Comparison of ENCODE assay signal across 23 mouse cellular contexts in genomic region chrX:51497831-51498230, GRCm38 (mm10).
A peak's percentile ranks its signal among the peaks of the same experiment; 100 is the strongest.
DNase-seq lines count a peak whose midpoint lies in the region; ATAC-seq and TF ChIP-seq lines count a peak whose summit lies in the region.
"Had no signal": no experiment of that assay in that cellular context is flagged by ENCODE, and none has a peak within 500 bp of the region (broad histone marks: within the 10 kb centered on the region; RNA-seq: fewer than 3 reads in every experiment).

No protein-coding gene starts in this region.

- no peak overlapping the region for H3K9ac ChIP-seq in intestine, postnatal 0 days (ENCODE audit: low read depth, low read length)
- H3K9ac ChIP-seq in intestine, embryonic 15.5 days: no peak overlapping the region
- no peak overlapping the region for H3K9ac ChIP-seq in midbrain, embryonic 14.5 days (replicated peaks; ENCODE audit: low read length)
- H3K9ac ChIP-seq in midbrain, embryonic 13.5 days (replicated peaks): no peak overlapping the region
- H3K9ac ChIP-seq: embryonic facial prominence, embryonic 13.5 days; heart, embryonic 13.5 days; kidney, embryonic 15.5 days; liver, embryonic 13.5 days; neural tube, embryonic 15.5 days had no signal

- no peaks in the 10 kb centered on the region for H3K9me3 ChIP-seq in intestine, postnatal 0 days (ENCODE audit: control insufficient read depth)
- H3K9me3 ChIP-seq in intestine, embryonic 15.5 days: no peaks in the 10 kb centered on the region
- no peaks in the 10 kb centered on the region for H3K9me3 ChIP-seq in midbrain, embryonic 14.5 days (ENCODE audit: control insufficient read depth, low read length)
- H3K9me3 ChIP-seq in midbrain, embryonic 13.5 days: no peaks in the 10 kb centered on the region
- H3K9me3 ChIP-seq: embryonic facial prominence, embryonic 13.5 days; heart, embryonic 13.5 days; kidney, embryonic 15.5 days; limb, embryonic 10.5 days; liver, embryonic 13.5 days; midbrain, embryonic 10.5 days; neural tube, embryonic 15.5 days had no signal

- 48% methylated on average over 1 of the region's 1 CpGs for WGBS in intestine, postnatal 0 days
- WGBS in intestine, embryonic 15.5 days: 50% methylated on average over 1 of the region's 1 CpGs
- 44% methylated on average over 1 of the region's 1 CpGs for WGBS in midbrain, embryonic 14.5 days
- 62% methylated on average over 1 of the region's 1 CpGs for WGBS in midbrain, embryonic 13.5 days

- peak; percentile 69 for TF ChIP-seq CTCF in intestine, postnatal 0 days (IDR thresholded peaks at IDR 0.05; ENCODE audit: low read depth)
- TF ChIP-seq CTCF in brain, embryonic 14.5 days (IDR thresholded peaks at IDR 0.05; ENCODE audit: borderline replicate concordance, extremely low read depth, insufficient read depth, insufficient read length): peak; percentile 56; the same call in 1 of the 2 replicates

- no peak for TF ChIP-seq POLR2A in brain, embryonic 14.5 days (IDR thresholded peaks at IDR 0.05; ENCODE audit: borderline replicate concordance, extremely low read depth, insufficient read depth, insufficient read length, poor library complexity, severe bottlenecking)

- no peak overlapping the region for H3K4me3 ChIP-seq in intestine, postnatal 0 days (ENCODE audit: low read depth, low read length)
- no peak overlapping the region for H3K4me3 ChIP-seq in intestine, embryonic 15.5 days (replicated peaks)
- H3K4me3 ChIP-seq in midbrain, embryonic 14.5 days (replicated peaks; ENCODE audit: low read depth, low read length): no peak overlapping the region
- no peak overlapping the region for H3K4me3 ChIP-seq in midbrain, embryonic 13.5 days (replicated peaks)
- H3K4me3 ChIP-seq: embryonic facial prominence, embryonic 13.5 days; heart, embryonic 13.5 days; kidney, embryonic 15.5 days; limb, embryonic 10.5 days; liver, embryonic 13.5 days; midbrain, embryonic 10.5 days; myocyte; neural tube, embryonic 15.5 days had no signal

- ATAC-seq in intestine, postnatal 0 days: no peak
- ATAC-seq in intestine, embryonic 15.5 days: no peak
- no peak for ATAC-seq in midbrain, embryonic 14.5 days (ENCODE audit: low FRiP score, low TSS enrichment)
- no peak for ATAC-seq in midbrain, embryonic 13.5 days
- ATAC-seq: inflammation-experienced regulatory T-cells, adult 6 months had no signal

- H3K4me2 ChIP-seq in intestine, postnatal 0 days (replicated peaks; ENCODE audit: low read depth): no peak overlapping the region
- H3K4me2 ChIP-seq in intestine, embryonic 15.5 days (replicated peaks): no peak overlapping the region
- H3K4me2 ChIP-seq in midbrain, embryonic 14.5 days (ENCODE audit: low read length): no peak overlapping the region
- H3K4me2 ChIP-seq in midbrain, embryonic 13.5 days (replicated peaks): no peak overlapping the region
- H3K4me2 ChIP-seq: embryonic facial prominence, embryonic 13.5 days; heart, embryonic 13.5 days; kidney, embryonic 15.5 days; liver, embryonic 13.5 days; neural tube, embryonic 15.5 days had no signal

- H3K4me1 ChIP-seq in intestine, postnatal 0 days (replicated peaks; ENCODE audit: control insufficient read depth, insufficient read depth, low read length): no peaks in the 10 kb centered on the region
- H3K4me1 ChIP-seq in intestine, embryonic 15.5 days (replicated peaks): no peaks in the 10 kb centered on the region
- H3K4me1 ChIP-seq in midbrain, embryonic 14.5 days (ENCODE audit: control insufficient read depth, insufficient read depth, low read length): no peaks in the 10 kb centered on the region
- no peaks in the 10 kb centered on the region for H3K4me1 ChIP-seq in midbrain, embryonic 13.5 days (replicated peaks)
- H3K4me1 ChIP-seq: embryonic facial prominence, embryonic 13.5 days; heart, embryonic 13.5 days; kidney, embryonic 15.5 days; limb, embryonic 10.5 days; liver, embryonic 13.5 days; midbrain, embryonic 10.5 days; neural tube, embryonic 15.5 days had no signal

- DNase-seq in embryo, embryonic 11 days: peak; percentile 17
- no peak for DNase-seq in embryo, embryonic 10 days (ENCODE audit: low spot score)
- peak; percentile 38 for DNase-seq in midbrain, embryonic 14.5 days
- DNase-seq in brain, embryonic 14.5 days (ENCODE audit: low read depth): peak; percentile 33
- DNase-seq in thymus, postnatal 0 days (ENCODE audit: low spot score): no peak
- DNase-seq: adrenal gland, adult 2 months; cerebellum, adult 11-12 months; cerebellum, postnatal 25 days; heart, postnatal 4 days; liver, embryonic 13.5 days; lung, postnatal 36 days; thymus, adult 2 months had no signal

- H3K36me3 ChIP-seq in intestine, postnatal 0 days (ENCODE audit: control insufficient read depth, insufficient read depth): no peaks in the 10 kb centered on the region
- no peaks in the 10 kb centered on the region for H3K36me3 ChIP-seq in intestine, embryonic 15.5 days
- H3K36me3 ChIP-seq in midbrain, embryonic 14.5 days (ENCODE audit: control insufficient read depth, insufficient read depth, low read length): no peaks in the 10 kb centered on the region
- H3K36me3 ChIP-seq in midbrain, embryonic 13.5 days: no peaks in the 10 kb centered on the region
- H3K36me3 ChIP-seq: embryonic facial prominence, embryonic 13.5 days; heart, embryonic 13.5 days; kidney, embryonic 15.5 days; limb, embryonic 10.5 days; liver, embryonic 13.5 days; midbrain, embryonic 10.5 days; neural tube, embryonic 15.5 days had no signal

- no peaks in the 10 kb centered on the region for H3K27me3 ChIP-seq in intestine, postnatal 0 days (replicated peaks; ENCODE audit: control insufficient read depth, insufficient read depth, low read length)
- no peaks in the 10 kb centered on the region for H3K27me3 ChIP-seq in intestine, embryonic 15.5 days (replicated peaks)
- no peaks in the 10 kb centered on the region for H3K27me3 ChIP-seq in midbrain, embryonic 14.5 days (ENCODE audit: control insufficient read depth, insufficient read depth, low read length)
- no peaks in the 10 kb centered on the region for H3K27me3 ChIP-seq in midbrain, embryonic 13.5 days
- H3K27me3 ChIP-seq: heart, embryonic 13.5 days; liver, embryonic 13.5 days; neural tube, embryonic 15.5 days had no signal

- no peak overlapping the region for H3K27ac ChIP-seq in intestine, postnatal 0 days (ENCODE audit: low read depth, low read length)
- no peak overlapping the region for H3K27ac ChIP-seq in intestine, embryonic 15.5 days
- no peak overlapping the region for H3K27ac ChIP-seq in midbrain, embryonic 14.5 days (replicated peaks; ENCODE audit: low read depth, low read length)
- no peak overlapping the region for H3K27ac ChIP-seq in midbrain, embryonic 13.5 days
- H3K27ac ChIP-seq: embryonic facial prominence, embryonic 13.5 days; heart, embryonic 13.5 days; kidney, embryonic 15.5 days; limb, embryonic 10.5 days; liver, embryonic 13.5 days; midbrain, embryonic 10.5 days; neural tube, embryonic 15.5 days had no signal

Comparison
In these comparisons a context has a peak if more than half of its experiments do, and no peak if none do; other contexts are left out.
1. DNase-seq: peak in embryo, embryonic 11 days (single experiment), midbrain, embryonic 14.5 days (single experiment) and brain, embryonic 14.5 days (single experiment); none in embryo, embryonic 10 days (single experiment) and thymus, postnatal 0 days (single experiment).